Mouse (Mus musculus): Measurements from ENCODE around the gene Retnla.

DNA sequence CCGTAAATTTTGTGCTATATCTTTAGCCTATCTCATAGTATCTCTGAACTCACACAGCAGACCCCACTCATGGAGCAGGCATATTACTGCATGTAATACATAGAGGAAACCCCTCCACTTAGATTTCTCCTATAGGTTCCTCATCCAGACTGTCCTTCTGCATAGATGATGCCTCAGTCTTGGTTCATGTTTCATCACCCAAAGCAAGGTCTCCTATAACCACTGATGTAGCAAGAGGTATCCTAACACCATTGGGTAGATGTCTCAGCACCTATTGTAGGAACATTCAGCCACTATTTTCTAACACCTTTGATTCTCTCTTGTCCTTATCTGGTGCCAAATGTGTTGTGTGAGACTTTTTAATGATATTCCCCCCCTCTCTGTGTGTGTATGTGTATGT, 29.4 kb downstream of the Retnla start:
- no peak for TF ChIP-seq POLR2A (IDR thresholded peaks at IDR 0.05; ENCODE audit: borderline replicate concordance, insufficient read depth, low read length)
- no peak for TF ChIP-seq CTCF (IDR thresholded peaks at IDR 0.05; ENCODE audit: borderline replicate concordance, insufficient read depth, low read depth, low read length)

Measured in cerebellum, adult 2 months (tissue).